Mouse (Mus musculus) fat pad, adult 2 months (tissue): ENCODE measurements around the gene Wdr74.

Experiments
- DNase-seq: peaks from one replicate; pipeline ENCODE4 v3.0.0-alpha.2; 2011; ENCODE audit warnings: low read depth, low spot score; ENCODE audit errors: extremely low read depth

Gene Wdr74

DNA sequence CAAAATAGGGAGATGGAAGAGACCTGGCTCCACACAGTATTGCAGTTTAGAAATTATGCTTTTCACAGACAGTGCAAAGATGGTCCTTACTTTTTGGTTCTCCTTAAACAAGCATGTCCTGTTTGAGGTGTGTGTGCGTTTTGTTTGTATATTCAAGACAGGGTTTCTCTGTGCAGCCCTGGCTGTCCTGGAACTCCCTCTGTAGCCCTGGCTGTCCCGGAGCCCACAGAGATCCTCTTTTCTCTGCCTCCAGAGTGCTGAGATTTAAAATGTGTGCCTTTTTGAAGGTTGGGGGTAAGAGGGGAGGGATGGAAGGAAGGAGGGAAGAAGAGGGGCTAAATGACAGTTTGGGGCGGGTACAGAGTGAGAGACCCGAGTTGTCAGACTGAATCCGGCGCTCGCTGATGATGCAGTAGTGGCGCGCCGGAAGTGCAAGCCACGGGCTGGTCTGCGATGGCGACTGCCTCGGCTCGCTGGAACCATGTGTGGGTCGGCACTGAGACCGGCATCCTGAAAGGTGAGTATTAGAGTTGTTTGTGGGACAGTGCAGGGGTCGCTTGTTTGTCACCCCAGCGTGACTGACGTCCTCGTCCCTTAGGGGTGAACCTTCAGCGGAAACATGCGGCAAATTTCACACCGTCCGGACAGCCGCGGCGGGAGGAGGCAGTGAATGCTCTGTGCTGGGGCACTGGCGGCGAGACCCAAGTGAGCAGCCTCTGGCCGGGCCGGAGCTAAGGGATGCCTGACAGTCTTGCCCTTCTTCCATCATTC is at the start of gene Wdr74:
Gene Wdr74 (plus strand): TSS at position 439 of the 771 bp plus-strand sequence.
- no peak for DNase-seq

DNA sequence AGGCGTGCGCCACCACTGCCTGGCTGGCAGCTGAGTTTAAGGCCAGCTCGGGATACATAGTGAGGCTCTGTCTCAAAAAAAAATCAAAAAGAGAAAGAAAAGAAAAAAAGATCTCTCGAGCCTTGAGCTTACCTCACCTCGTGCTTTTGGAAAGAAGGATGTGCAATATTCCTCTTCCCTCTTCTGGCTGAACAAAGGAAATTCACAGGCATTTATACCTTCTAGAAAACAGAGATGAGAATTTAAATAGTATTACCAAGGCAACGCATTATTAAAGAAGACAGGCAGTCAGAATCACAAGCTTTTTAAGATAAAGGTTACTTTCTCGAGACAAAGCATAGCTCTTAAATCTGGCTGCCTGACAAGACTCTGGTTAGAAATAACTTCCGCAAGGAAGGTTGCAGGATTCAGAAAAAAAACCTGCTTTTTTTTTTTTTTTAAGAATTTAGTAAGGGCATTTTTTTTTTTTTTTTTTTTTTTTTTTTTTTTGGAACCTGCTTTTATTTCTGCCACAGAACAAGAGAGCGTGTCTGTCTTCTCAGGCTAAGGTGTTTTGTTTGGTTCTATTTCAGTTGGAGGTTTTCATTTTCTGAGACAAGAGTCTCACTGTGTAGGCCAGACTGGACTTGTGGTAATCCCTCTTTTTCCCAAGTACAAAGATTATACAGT is 43.6 kb upstream of the Wdr74 start:
- DNase-seq = no peak

DNA sequence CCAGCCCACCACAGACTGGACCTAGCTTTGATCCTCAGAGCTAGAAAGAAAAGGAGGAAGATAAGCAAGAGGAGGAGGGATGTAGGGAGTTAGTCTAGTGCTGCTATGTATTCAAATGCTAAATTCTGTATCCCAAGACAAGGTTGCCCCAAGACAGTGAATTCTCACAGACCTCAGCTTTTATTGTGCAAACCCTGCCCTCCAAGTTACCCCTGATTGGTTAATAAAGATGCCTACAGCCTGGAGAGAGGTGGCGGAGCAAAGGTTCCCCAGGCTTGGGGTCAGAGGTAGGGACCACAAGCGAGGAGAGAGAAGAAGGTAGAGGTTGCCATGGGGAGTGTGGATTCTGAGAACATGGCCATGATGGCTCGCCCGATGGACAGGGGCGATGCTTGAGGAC is 42.9 kb upstream of the Wdr74 start:
- no peak for DNase-seq

DNA sequence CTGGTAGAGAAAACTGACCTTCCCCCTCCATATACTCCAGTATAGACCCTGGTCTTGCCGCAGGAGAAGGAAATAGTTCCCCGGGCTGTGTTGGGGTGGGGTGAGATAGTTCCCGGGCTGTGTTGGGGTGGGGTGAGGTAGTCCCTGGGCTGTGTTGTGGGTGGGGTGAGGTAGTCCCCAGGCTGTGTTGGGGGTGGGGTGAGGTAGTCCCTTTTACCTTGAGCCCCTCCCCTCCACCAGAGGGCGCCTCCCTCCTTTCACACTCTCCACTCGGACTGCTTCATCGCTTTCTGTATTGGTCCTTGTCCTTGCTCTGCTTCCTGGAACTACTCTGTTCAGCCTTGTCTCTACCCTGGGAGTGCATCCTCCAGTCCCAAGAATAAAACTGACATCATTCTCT is 40.3 kb upstream of the Wdr74 start:
- no peak for DNase-seq

DNA sequence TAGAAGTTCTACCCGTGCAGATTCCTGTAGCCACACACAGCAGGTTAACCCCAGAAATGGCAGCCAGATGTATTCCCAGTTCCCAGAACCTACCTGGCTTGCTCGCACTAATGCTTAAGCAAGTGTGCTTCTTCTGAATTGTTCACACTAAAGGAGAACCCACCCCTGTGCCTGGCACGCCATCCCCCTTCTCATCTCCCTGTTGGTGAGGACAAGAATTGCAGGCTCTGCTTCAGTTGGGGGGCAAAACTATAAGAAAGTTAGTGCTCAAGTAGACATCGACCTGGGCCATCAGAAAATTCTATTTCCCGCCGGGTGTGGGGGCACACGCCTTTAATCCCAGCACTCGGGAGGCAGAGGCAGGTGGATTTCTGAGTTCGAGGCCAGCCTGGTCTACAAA is 36.0 kb upstream of the Wdr74 start:
- no peak for DNase-seq

DNA sequence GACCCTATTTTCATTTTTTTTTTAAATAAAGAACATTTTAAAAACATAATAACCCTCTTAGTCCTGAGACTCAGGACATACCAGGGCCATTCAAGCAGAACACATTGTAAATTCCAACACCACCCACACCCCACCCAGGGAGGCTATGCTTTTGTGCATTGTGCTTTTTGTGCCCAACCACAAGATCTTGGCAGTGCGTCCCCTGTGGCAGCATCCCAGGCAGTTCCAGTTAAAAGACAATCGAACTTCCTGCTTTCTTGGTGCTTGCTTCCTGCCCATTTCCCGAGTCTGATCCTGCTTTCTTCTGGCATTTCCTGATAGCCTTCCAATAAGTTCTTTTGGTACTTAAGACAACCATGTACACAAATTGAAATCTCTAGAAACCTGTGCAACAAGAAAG is 33.2 kb upstream of the Wdr74 start:
- no peak for DNase-seq

DNA sequence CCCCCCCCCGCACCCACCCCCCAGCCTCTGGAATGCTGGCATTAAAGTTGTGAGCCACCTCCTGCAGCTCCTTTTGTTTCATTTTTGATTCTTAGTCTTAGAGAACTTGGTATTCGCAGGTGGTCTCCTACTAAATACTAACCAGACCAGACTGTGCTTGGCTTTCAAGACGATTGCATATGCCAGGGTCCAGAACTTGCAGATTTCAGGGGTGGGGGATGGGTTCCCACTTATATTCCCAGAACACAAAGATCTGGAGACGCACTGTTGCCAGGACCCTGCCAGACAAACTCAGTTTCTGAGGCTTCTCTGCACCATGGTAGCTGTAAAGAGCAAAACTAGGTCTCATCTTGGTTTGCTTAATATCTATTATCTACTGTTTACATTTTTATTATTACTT is 32.1 kb upstream of the Wdr74 start:
- no peak for DNase-seq

DNA sequence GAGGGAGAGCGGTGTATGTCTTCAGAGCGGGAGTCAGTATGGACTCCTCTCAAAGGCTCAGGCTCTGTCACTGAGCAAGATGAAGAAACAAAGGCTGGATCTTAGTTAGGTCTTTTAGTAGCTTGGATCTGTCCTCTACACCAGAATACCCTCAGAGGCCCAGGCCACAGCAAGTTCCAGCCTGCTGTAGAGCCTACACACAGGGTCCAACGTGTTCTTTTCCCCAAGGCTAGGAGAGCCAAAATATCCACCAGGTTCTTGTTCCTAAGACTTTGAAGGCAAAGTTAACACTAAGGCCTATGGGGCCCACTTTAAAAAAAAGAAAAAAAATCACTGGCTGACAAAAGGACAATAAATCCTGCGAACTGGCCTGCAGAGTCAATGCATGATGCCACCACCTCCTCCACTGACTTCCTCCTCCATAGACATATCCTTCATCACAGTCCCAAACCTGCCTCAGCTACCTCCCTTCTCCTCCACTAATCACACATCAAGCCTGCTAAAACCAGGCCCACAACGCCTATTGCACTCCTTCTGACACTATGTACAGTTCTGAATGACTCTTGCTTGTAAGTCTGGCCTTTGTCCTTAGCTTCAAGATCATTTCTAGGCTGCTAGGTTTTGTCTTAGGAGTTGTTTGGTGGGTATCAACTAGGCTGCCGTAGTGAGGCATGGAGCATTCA is 30.5 kb upstream of the Wdr74 start:
- DNase-seq = peak; percentile 88

DNA sequence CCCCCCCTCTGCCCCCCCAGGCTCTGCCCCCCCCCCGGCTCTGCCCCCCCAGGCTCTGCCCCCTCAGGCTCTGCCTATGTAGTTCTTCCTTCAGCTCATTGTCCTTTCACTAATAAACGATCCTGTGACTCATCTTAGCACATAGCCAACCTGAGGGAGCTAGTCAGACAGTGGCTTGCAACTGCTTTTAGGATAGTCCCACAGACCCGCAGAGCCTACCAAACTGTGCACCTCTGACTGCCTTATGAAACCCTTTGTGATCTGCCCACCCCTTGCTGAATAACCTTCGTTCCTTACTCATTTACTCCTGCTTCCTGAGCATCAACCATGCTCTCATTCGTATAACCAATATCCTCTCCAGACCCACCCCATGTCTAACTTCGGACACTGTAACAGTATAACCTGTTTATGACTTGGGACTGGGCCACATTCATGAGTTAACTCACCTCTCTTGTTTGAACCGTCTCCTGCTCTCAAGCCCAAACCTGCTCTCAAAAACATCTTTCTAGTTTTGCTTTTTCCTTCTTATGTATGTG is 29.4 kb upstream of the Wdr74 start:
- no peak for DNase-seq

DNA sequence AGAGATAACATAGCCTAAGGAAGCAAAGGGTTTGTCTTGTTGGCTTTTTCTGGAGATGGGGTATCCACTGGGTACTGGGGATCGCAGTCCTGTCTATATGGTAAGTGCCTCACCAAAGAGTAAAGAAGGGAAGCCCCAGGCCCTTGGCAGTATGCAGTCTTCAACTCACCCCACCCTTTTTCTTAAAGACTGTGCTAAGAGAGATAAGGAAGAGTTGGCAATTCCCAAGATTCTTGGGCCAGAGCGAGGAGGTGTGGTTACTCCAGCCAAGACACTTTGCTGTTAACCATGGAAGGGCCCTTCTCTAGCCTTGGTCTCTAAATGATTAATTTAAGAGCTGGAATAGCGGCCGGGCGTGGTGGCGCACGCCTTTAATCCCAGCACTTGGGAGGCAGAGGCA is 28.7 kb upstream of the Wdr74 start:
- no peak for DNase-seq

DNA sequence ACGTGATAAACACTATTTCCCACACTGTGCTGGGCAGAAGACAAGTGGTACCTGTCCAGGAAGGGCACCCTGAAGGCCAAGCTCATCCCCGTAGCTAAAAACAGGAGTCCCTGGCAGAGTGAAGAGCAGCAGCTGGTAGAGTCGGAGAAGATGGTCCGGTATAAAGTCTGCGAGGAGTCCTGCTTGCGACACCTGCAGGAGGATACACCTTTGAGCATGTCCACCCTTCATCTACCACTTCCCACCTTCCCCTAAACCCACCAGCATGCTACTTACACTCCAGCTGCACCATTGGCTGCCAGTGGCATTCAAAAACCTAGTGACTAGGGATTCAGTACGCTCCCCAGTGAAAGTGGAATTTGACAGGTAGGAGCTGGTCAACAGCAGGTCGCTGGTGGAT is 26.7 kb upstream of the Wdr74 start:
- DNase-seq = no peak

DNA sequence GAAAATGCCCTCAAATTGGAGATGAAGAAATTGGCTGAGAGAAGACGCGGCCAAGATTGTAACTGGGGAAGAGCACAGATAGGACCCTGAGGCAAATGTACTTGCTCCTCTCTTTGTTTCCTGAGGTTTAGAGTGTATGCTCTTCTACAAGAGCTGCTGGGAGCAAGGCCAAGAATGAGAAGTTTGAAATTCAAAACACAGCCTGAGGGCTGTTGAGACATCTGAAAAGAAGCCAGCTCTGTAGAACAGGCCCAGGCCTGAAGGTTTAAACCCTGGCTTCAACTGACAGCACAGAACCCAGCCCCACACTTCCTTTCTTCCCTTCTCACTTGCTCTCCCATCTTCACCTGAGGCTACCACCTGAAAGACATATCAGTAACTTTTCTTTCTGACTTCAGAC is 25.6 kb upstream of the Wdr74 start:
- peak; percentile 98 for DNase-seq

DNA sequence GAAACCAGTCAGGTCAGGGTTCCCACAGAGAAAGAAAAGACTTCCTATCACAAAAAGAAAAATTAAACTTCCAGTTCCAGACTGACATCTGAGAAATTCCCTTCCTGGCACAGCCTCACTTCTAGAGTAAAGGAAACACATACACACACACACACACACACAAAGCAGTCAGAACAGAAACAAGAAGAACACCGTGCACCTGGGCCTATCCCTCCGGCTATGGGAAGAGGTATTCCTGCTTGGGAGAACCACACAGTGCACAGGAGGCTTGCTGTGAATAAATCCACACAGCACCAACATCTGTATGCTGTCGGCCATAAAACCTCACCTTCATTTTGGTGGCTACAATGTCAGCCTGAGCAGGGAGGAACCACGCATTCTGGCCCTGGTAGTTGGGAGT is 24.1 kb upstream of the Wdr74 start:
- no peak for DNase-seq

DNA sequence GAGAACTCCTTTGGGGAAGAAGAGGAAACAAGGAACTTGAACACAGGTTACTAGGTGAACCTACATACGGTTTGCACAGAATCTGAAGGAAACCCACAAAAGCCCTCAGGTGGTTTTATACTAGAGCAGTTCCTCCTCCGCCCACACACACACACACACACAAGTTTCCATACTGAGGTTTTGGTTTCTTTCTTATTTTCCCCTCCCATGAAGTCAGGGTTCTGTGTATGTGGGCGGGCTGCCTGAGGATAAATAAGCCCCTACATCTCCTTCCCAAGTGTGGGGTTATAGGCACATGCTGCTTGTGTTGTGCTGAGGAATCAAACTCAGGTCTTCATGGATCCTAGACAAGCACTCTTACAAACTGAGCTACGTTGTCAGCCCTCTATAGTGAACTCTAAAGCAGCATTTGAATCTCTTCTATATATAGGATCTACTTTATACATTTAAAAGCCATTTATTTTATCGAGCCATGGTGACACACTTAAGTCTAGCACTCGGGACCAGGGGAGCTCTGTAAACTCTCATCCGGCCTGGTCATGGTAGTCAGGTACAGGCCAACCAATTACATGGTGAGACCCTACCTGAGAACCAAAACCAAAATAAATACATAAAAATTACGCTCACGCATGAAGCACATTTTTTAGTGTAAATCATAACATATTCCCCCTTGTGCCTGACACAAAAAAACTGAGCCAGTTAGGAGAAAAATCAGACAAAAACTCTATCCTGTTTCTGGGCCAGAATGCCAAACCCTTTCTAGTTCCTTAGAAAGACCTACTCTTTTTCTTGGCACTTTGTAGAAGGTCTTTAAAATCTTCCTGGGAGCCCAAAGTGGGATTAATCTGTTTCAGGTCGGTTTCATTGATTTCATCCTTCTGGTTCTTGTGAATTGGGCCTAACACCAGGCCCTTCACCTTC is 23.4 kb upstream of the Wdr74 start:
- no peak for DNase-seq

DNA sequence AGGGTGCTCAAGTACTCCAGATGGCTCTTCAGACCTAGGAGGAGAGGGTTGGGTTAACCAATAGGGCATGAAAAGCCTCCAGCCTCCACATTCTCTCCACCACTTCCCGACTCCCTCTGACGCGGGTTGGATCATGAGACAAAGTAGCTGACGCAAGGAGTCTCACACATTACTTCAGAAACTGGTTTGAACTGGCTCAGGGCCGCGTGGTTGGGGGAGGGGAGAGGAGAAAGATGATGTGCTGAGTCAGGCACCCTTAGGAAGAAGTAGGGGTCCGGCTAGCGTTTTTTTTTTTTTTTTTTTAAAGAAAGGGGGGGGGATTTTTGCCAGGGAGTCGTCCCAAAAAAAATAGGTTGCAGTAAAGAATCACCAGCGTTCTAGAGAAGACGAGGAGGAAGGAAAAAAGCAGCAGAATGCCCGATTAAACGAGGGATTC is 22.7 kb upstream of the Wdr74 start:
- no peak for DNase-seq

DNA sequence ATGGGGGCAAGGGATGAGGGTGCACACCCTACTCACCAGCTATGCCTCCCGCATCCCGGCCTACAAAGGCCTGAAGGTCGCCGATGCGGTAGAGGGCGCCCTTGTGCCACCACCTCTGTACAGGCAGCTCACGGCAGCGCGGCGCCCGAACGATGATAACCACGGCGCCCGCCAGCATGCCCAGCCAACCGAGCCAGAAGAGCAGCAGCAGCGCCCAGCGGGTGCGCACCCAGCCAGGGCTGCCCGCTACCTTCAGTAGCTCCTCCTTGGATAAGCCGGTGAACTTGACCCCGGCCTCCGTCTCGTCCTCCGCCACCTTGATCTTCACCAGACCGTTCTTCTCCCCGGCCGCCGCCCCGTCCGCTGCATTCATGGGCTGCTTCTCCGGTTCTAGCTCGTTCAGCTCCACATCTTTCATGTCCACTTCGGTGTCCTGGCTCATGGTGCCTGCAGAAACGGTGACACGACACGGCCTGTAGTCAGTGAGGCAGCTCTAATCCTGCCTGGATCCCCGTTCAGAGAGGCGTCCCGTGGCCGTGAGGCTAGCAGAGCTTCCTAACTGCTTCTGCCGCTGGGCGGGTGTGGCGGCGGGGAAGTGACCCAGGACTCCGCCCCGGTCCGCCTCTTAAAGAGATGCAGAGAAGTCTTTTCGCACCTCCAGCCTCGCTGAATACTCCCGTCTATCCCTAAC is 22.2 kb upstream of the Wdr74 start:
- no peak for DNase-seq

DNA sequence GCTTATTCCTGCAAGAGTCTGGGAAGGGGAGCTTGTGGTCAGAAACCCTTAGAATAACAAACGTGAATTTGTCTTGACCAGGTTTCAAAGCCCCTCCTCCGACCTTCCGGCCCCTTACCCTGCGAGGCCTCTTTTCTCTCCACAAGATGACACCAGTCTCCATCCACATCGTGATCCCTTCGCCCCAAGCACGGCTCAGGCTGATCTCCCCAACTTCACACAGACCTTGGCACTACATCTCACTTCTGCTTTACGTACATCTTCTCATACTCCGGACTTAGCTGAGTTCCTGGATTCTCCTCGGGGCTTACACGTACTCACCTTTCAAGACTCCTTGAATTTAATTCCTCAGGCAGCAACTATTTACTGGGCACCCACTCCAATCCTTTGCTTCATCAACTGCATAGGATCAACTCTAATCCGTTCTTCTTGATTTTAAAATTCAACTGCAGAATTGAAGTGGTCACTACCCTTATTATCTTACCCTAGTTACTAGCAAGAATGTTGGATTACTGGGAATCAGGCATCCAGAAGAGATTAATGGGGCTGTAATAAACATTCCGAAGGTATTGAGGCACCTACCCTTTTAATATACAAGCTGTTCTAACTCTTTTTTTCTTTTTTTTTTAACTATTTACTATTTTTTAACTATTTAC is 21.5 kb upstream of the Wdr74 start:
- DNase-seq = no peak

DNA sequence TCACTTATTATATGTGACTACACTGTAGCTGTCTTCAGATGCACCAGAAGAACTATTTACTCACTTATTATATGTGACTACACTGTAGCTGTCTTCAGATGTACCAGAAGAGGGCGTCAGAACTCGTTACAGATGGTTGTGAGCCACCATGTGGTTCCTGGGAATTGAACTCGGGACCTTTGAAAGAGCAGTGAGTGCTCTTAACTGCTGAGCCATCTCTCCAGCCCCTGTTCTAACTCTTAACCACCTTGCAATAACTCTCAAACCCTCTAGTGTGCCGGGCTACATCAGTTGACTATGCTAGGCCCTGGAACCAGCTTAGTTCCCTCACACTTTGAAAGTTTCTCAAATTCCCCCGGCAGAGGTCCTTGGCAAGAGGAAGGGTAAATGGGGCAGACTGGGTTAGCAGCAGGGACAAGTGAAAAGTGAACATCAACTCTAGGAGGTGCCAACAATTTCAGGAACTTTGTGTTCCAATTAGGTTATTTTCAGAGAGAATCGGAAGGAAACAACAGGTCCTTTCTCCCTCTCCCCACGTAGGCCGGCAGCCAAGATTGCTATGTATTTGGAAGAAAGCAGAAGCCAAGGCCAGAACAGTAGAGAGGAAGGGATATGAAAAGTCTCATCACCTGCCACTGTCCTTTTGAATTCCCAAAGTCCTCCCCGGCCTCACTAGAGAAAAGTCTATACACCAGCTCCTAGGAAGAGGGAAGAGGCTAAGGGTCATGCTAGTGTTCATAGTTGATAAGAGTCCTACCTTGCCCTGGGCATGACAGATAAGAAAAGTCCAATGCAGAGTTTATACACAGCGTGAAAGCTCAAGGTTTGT is 20.8 kb upstream of the Wdr74 start:
- no peak for DNase-seq
